Mouse (Mus musculus): ENCODE measurements around the gene Uvrag.

DNA sequence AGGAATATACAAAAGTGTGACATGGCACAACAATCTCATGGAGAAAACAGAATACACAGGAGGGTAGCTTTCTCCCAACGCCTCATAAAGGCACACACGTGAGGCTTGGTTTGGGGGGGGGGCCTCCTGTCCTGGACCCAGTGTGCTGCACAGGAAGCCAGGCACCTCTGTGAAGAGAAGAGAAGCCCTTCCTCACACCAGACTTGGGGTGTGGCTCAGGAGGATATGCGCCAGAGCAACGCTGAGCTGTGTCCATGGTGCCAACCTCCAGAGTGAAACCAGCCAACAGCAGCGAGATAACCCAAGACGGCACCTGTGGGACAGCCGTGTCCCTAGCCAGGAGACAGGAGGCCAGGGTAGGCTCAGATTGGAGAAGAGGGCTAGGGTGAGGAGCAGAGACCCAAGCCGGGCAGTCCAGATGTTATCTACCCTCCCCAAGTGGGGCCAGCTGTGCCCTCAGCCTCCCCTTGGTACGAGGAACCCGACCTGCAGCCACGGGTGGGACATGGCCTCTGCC is 12.8 kb upstream of the Uvrag start:
- TF ChIP-seq CTCF (IDR thresholded peaks at IDR 0.05; ENCODE audit: low read depth, low read length) (no peak), POLR2A (IDR thresholded peaks at IDR 0.05; ENCODE audit: extremely low read depth, insufficient read depth, low read length) (no peak)
